Mouse (Mus musculus): ENCODE measurements around the gene Ctla2b. TPM values are rescaled to one million over a fixed set of nuclear protein-coding genes. Genes with fewer than 3 reads are reported as not detected.

Ctla2b gene
- 0.77 and 0.85 TPM in 2 replicates for polyA plus RNA-seq (2021; fragmentation: Nextera tagmentation)
- long read RNA-seq, experiment 1: 0 reads
- long read RNA-seq, experiment 2: 0 reads

GRCm38 (mm10) chr13:60897328-60897727, at the start of gene Ctla2b:
Gene Ctla2b (minus strand): TSS chr13:60897447.

GRCm38 (mm10) chr13:60941884-60942283, 44.6 kb upstream of the Ctla2b start, which contains the start of gene Tpbpa:
Gene Tpbpa (minus strand): TSS chr13:60941984.

GRCm38 (mm10) chr13:60936500-60936901, 39.3 kb upstream of the Ctla2b start, which contains the start of the genes Gm49391 and Ctla2a:
Gene Gm49391 (minus strand): TSS chr13:60936571.
Gene Ctla2a (minus strand): TSS chr13:60936625.

GRCm38 (mm10) chr13:60935490-60935889, 38.2 kb upstream of the Ctla2b start, which contains the start of gene Gm49393:
Gene Gm49393 (minus strand): TSS chr13:60935590.

GRCm38 (mm10) chr13:60904780-60905179, 7.5 kb upstream of the Ctla2b start, which contains the start of gene Tpbpb:
Gene Tpbpb (minus strand): TSS chr13:60904880.

GRCm38 (mm10) chr13:60896794-60897193, 453 bp downstream of the Ctla2b start, which contains the start of gene Gm49392:
Gene Gm49392 (minus strand): TSS chr13:60896894.

GRCm38 (mm10) chr13:60864281-60864680, 33.0 kb downstream of the Ctla2b start, which contains the start of gene 4930486L24Rik:
Gene 4930486L24Rik (minus strand): TSS chr13:60864475.

Other genes with a start within 250 kb of the Ctla2b start
- gene BC051665, start 111.1 kb downstream of the Ctla2b start, polyA plus RNA-seq (2021; fragmentation: Nextera tagmentation): not detected in 2 replicates
- gene Ctsll3, start 94.6 kb downstream of the Ctla2b start, polyA plus RNA-seq (2021; fragmentation: Nextera tagmentation): not detected in 2 replicates
- gene 4930486L24Rik, start 33.0 kb downstream of the Ctla2b start, polyA plus RNA-seq (2021; fragmentation: Nextera tagmentation): not detected in 2 replicates
- 0.15 and 0.24 TPM in 2 replicates for gene Gm49392, start 553 bp downstream of the Ctla2b start, polyA plus RNA-seq (2021; fragmentation: Nextera tagmentation)
- gene Tpbpb, start 7.4 kb upstream of the Ctla2b start, polyA plus RNA-seq (2021; fragmentation: Nextera tagmentation): not detected in 2 replicates
- gene Gm49393, start 38.1 kb upstream of the Ctla2b start, polyA plus RNA-seq (2021; fragmentation: Nextera tagmentation): not detected in 2 replicates
- gene Gm49391, start 39.1 kb upstream of the Ctla2b start, polyA plus RNA-seq (2021; fragmentation: Nextera tagmentation): 0.55 and 0.75 TPM in 2 replicates
- gene Ctla2a, start 39.2 kb upstream of the Ctla2b start, polyA plus RNA-seq (2021; fragmentation: Nextera tagmentation): 12.4 and 14.9 TPM in 2 replicates
- not detected in 2 replicates for gene Tpbpa, start 44.5 kb upstream of the Ctla2b start, polyA plus RNA-seq (2021; fragmentation: Nextera tagmentation)
- gene Ctsj, start 108.5 kb upstream of the Ctla2b start, polyA plus RNA-seq (2021; fragmentation: Nextera tagmentation): not detected in 2 replicates
- not detected in 2 replicates for gene Ctsq, start 143.2 kb upstream of the Ctla2b start, polyA plus RNA-seq (2021; fragmentation: Nextera tagmentation)